Mouse (Mus musculus): ENCODE measurements around the gene Clec10a.

DNA sequence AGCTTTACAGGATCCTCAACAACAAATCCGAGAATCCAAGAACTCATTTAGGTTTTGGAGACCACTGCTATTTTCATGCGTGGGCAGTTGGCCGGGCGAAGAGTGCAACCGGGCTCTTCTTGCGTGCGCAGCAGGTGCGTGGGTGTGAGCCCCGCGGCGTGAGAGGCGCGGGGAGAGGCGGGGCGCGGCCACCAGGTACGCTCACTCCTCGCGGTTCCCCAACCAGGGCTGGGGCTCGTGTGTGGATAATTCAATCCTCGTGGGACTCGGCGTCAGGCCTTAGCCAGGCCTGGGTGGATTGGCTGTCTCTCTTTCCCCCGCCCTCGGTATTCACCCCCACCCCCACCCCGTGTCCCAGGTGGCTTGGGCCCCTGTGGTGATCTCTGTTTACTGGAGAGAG is 57.7 kb downstream of the Clec10a start:
- no peak for TF ChIP-seq POLR2AphosphoS5 (IDR thresholded peaks at IDR 0.05; ENCODE audit: borderline replicate concordance, low read depth, low read length)
- no peak for TF ChIP-seq CTCF (IDR thresholded peaks at IDR 0.05 in 2 of 3, conservative IDR thresholded peaks at IDR 0.05 in 1 of 3; ENCODE audit: control insufficient read depth in 1 of 3, insufficient read depth in 1 of 3, low read depth in 2 of 3, low read length in 3 of 3, poor library complexity in 1 of 3, severe bottlenecking in 1 of 3)
- TF ChIP-seq HCFC1 (IDR thresholded peaks at IDR 0.05; ENCODE audit: low read depth, low read length) = no peak

All from MEL (cell line).